Mouse (Mus musculus): ENCODE measurements around the gene Rnf150. TPM values are rescaled to one million over a fixed set of nuclear protein-coding genes. Genes with fewer than 3 reads are reported as not detected.

The Rnf150 gene
- polyA plus RNA-seq, 1 experiment: 17.9 TPM

GRCm38 (mm10) chr8:83028211-83028610 is 165.1 kb downstream of the Rnf150 start:
- Histone ChIP-seq H3K4me1 (ENCODE audit: control insufficient read depth, insufficient read depth, low read length) (peaks cover 6% of the 10 kb centered on the region), H3K4me3 (ENCODE audit: insufficient read depth, low read length) (no peak overlapping the region), H3K27ac (ENCODE audit: insufficient read depth, low read length) (no peak overlapping the region)
- TF ChIP-seq CTCF (IDR thresholded peaks at IDR 0.05; ENCODE audit: extremely low read depth, insufficient read depth, low read length) (no peak), POLR2A (IDR thresholded peaks at IDR 0.05; ENCODE audit: extremely low read depth, insufficient read depth, low read length) (no peak)

GRCm38 (mm10) chr8:83032800-83033199 is 169.6 kb downstream of the Rnf150 start:
- TF ChIP-seq CTCF (IDR thresholded peaks at IDR 0.05; ENCODE audit: extremely low read depth, insufficient read depth, low read length) (no peak), POLR2A (IDR thresholded peaks at IDR 0.05; ENCODE audit: extremely low read depth, insufficient read depth, low read length) (no peak)
- Histone ChIP-seq H3K4me3 (ENCODE audit: insufficient read depth, low read length) (no peak overlapping the region), H3K4me1 (ENCODE audit: control insufficient read depth, insufficient read depth, low read length) (peaks cover 7% of the 10 kb centered on the region), H3K27ac (ENCODE audit: insufficient read depth, low read length) (peak overlapping the region; percentile 75; the same call in 1 of the 2 replicates)

DNA sequence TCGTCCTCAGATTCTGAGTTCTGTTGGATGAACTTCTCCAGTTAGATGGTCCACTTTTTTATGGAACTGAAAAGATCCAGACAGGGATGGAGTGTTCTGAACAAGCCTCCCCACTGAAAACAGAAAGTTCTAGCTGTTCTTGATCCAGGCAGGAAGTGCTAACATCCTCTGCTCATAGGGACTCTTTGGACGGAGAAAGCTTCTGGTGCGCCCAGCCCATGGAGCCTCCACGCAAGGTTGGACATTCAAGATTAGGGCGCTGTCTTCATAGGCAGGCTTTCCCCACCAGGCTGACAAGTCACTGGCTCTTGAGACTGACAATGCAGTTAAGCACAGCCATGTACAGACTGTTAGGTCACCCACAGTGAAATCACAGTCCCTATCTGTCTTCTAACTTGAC is 172.0 kb downstream of the Rnf150 start:
- Histone ChIP-seq H3K4me1 (ENCODE audit: control insufficient read depth, insufficient read depth, low read length) (peaks cover 8% of the 10 kb centered on the region), H3K4me3 (ENCODE audit: insufficient read depth, low read length) (no peak overlapping the region), H3K27ac (ENCODE audit: insufficient read depth, low read length) (no peak overlapping the region)
- TF ChIP-seq POLR2A (IDR thresholded peaks at IDR 0.05; ENCODE audit: extremely low read depth, insufficient read depth, low read length) (no peak), CTCF (IDR thresholded peaks at IDR 0.05; ENCODE audit: extremely low read depth, insufficient read depth, low read length) (no peak)

DNA sequence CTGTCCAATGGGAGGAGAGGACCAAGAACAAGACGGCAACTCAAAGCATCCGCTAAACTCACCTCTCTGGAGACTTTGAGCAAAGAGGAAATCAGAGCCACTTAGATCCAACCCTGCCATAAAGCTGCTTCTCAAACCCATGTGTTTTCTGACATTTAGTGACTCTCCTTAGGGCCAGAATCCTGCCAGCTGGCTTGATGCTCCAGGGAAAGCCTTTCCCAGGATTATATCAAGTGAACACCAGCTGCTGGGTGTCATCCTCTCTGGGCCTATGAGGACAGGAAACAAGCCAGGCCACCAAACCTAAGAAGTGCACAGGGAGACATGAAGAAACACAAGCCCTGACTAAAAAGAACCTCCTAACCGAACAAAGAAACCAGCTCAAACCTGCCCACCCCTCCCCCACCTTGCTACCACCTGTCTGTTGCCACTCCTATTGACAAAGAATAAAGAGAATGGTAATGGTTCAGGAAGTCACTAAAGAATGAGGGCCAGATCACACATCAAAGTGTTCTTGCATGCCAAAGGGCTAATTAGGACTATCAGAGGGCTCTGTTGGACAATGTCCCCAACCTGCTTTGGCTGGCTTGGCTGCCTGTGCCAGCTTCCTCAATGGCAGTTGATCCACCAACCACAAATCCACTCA is 173.5 kb downstream of the Rnf150 start:
- H3K4me1 ChIP-seq (ENCODE audit: control insufficient read depth, insufficient read depth, low read length): peaks cover 8% of the 10 kb centered on the region
- H3K4me3 ChIP-seq (ENCODE audit: insufficient read depth, low read length): no peak overlapping the region
- no peak for TF ChIP-seq POLR2A (IDR thresholded peaks at IDR 0.05; ENCODE audit: extremely low read depth, insufficient read depth, low read length)
- no peak for TF ChIP-seq CTCF (IDR thresholded peaks at IDR 0.05; ENCODE audit: extremely low read depth, insufficient read depth, low read length)
- H3K27ac ChIP-seq (ENCODE audit: insufficient read depth, low read length): no peak overlapping the region

DNA sequence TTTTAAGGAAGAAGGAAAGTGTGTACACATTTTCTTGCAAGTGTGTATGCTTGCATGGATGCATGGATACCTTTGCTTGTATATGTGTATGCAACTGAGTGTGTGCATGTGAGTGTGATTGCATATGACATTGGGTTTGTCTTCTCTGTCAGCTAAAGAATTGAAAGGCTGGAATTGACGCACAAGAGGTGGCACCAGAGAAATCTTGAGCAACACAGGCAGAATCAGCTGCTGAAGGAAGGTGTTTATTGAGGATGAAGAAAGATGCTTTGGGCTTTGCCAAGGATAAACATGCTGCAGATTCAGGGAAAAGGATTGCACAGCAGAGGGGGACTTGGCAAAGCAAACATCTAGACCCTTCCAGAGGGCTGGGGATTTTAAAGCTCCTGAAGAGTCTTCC is 174.2 kb downstream of the Rnf150 start:
- TF ChIP-seq CTCF (IDR thresholded peaks at IDR 0.05; ENCODE audit: extremely low read depth, insufficient read depth, low read length) (no peak), POLR2A (IDR thresholded peaks at IDR 0.05; ENCODE audit: extremely low read depth, insufficient read depth, low read length) (no peak)
- H3K4me3 ChIP-seq (ENCODE audit: insufficient read depth, low read length): no peak overlapping the region
- peaks cover 4% of the 10 kb centered on the region; the same call in 1 of the 2 replicates for H3K4me1 ChIP-seq (ENCODE audit: control insufficient read depth, insufficient read depth, low read length)
- H3K27ac ChIP-seq (ENCODE audit: insufficient read depth, low read length): no peak overlapping the region

DNA sequence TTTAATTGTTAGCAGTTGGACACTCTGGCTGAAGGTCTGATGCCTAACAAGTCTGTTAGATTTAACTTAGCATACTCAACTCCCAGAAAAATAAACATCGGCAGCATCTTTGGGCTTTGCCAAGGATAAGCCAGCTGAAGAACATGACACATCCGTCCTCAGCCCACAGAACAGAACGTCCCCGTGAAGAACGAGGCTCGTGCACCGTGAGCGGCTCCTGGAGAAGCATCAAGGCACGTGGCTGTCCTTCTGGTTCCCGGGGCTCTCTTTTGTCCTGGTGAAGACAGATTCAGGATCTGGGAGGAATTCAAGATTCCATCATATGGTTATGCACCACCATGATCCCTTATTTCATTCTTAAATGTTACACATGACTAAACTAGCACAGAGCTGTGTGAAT is 175.4 kb downstream of the Rnf150 start:
- H3K27ac ChIP-seq (ENCODE audit: insufficient read depth, low read length): no peak overlapping the region
- TF ChIP-seq POLR2A (IDR thresholded peaks at IDR 0.05; ENCODE audit: extremely low read depth, insufficient read depth, low read length) (no peak), CTCF (IDR thresholded peaks at IDR 0.05; ENCODE audit: extremely low read depth, insufficient read depth, low read length) (no peak)

GRCm38 (mm10) chr8:83041440-83041839 is 178.3 kb downstream of the Rnf150 start:
- TF ChIP-seq CTCF (IDR thresholded peaks at IDR 0.05; ENCODE audit: extremely low read depth, insufficient read depth, low read length) (no peak), POLR2A (IDR thresholded peaks at IDR 0.05; ENCODE audit: extremely low read depth, insufficient read depth, low read length) (no peak)
- H3K4me3 ChIP-seq (ENCODE audit: insufficient read depth, low read length): no peak overlapping the region
- peaks cover 3% of the 10 kb centered on the region for H3K4me1 ChIP-seq (ENCODE audit: control insufficient read depth, insufficient read depth, low read length)
- no peak overlapping the region for H3K27ac ChIP-seq (ENCODE audit: insufficient read depth, low read length)

More for the DNA sequence above, 175.4 kb downstream of the Rnf150 start:
- no peak overlapping the region for H3K4me3 ChIP-seq (ENCODE audit: insufficient read depth, low read length)
- peaks cover 2% of the 10 kb centered on the region; the same call in 1 of the 2 replicates for H3K4me1 ChIP-seq (ENCODE audit: control insufficient read depth, insufficient read depth, low read length)

- TF ChIP-seq CTCF (IDR thresholded peaks at IDR 0.05; ENCODE audit: extremely low read depth, insufficient read depth, low read length): no peak
- TF ChIP-seq POLR2A (IDR thresholded peaks at IDR 0.05; ENCODE audit: extremely low read depth, insufficient read depth, low read length): no peak
- no peak overlapping the region for H3K27ac ChIP-seq (ENCODE audit: insufficient read depth, low read length)
- H3K4me3 ChIP-seq (ENCODE audit: insufficient read depth, low read length): no peak overlapping the region
- peaks cover 3% of the 10 kb centered on the region for H3K4me1 ChIP-seq (ENCODE audit: control insufficient read depth, insufficient read depth, low read length)
These were observed 183.8 kb downstream of the Rnf150 start for GRCm38 (mm10) chr8:83046912-83047311.

DNA sequence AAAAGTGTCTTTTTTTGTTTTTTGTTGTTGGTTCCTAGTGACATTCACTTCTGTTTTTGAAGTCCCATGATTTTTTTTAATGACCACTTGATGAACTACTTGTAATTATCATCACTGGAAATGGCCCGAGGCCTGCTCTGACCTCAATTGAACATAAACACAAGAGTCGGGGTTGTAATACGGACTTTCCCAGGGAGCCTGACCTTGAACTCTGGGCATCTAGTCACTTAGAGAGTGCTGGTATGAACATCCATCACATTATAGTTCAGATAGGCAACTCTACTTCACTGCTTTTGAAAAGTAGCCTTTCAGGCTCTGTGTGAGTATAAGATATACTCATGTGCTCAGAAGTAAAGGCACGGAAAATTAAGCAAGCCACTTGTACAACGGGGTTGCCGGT is 185.4 kb downstream of the Rnf150 start:
- H3K27ac ChIP-seq (ENCODE audit: insufficient read depth, low read length): no peak overlapping the region
- TF ChIP-seq CTCF (IDR thresholded peaks at IDR 0.05; ENCODE audit: extremely low read depth, insufficient read depth, low read length) (no peak), POLR2A (IDR thresholded peaks at IDR 0.05; ENCODE audit: extremely low read depth, insufficient read depth, low read length) (no peak)
- no peak overlapping the region for H3K4me3 ChIP-seq (ENCODE audit: insufficient read depth, low read length)
- H3K4me1 ChIP-seq (ENCODE audit: control insufficient read depth, insufficient read depth, low read length): peaks cover 3% of the 10 kb centered on the region

- Histone ChIP-seq H3K4me3 (ENCODE audit: insufficient read depth, low read length) (no peak overlapping the region), H3K27ac (ENCODE audit: insufficient read depth, low read length) (no peak overlapping the region), H3K4me1 (ENCODE audit: control insufficient read depth, insufficient read depth, low read length) (peaks cover 2% of the 10 kb centered on the region)
- TF ChIP-seq POLR2A (IDR thresholded peaks at IDR 0.05; ENCODE audit: extremely low read depth, insufficient read depth, low read length) (no peak), CTCF (IDR thresholded peaks at IDR 0.05; ENCODE audit: extremely low read depth, insufficient read depth, low read length) (no peak)
These were observed 186.0 kb downstream of the Rnf150 start for GRCm38 (mm10) chr8:83049171-83049601.

All from cortical plate, adult 2 months (tissue).